Mouse (Mus musculus) bone marrow macrophage, adult 2 months (primary cell): Measurements from ENCODE around the gene Tbc1d20. TPM values are rescaled to one million over a fixed set of nuclear protein-coding genes. Genes with fewer than 3 reads are reported as not detected.

ENCODE experiments used
- H3K27ac ChIP-seq: 2 replicates; pipeline ENCODE4 v1.5.1; 2012; ENCODE audit warnings: low read depth, low read length; ENCODE audit not compliant: insufficient read depth
- H3K4me1 ChIP-seq: 2 replicates; pipeline ENCODE4 v1.6.1; 2012; ENCODE audit warnings: low read length; ENCODE audit not compliant: control insufficient read depth, insufficient read depth
- H3K4me3 ChIP-seq: 2 replicates; pipeline ENCODE4 v1.5.1; 2012; ENCODE audit warnings: mild to moderate bottlenecking, low read length, moderate library complexity; ENCODE audit not compliant: insufficient read depth
- CTCF ChIP-seq: IDR thresholded peaks from 2 replicates; pipeline ENCODE4 v1.5.1; 2012; ENCODE audit warnings: low read depth, mild to moderate bottlenecking, low read length, moderate library complexity
- POLR2A ChIP-seq: IDR thresholded peaks from 2 replicates; pipeline ENCODE4 v1.6.1; 2012; ENCODE audit warnings: mild to moderate bottlenecking, low read depth, low read length, borderline replicate concordance
- polyA plus RNA-seq: library from polyadenylated mRNA; stranded (reverse); fragments of >200 nt; gene quantifications from 2 replicates; pipeline ENCODE4 v1.2.4, GENCODE M21; 2012; ENCODE audit not compliant: missing spikeins, insufficient read depth, insufficient read length

The Tbc1d20 gene
- polyA plus RNA-seq, 1 experiment: 63.6 TPM

DNA sequence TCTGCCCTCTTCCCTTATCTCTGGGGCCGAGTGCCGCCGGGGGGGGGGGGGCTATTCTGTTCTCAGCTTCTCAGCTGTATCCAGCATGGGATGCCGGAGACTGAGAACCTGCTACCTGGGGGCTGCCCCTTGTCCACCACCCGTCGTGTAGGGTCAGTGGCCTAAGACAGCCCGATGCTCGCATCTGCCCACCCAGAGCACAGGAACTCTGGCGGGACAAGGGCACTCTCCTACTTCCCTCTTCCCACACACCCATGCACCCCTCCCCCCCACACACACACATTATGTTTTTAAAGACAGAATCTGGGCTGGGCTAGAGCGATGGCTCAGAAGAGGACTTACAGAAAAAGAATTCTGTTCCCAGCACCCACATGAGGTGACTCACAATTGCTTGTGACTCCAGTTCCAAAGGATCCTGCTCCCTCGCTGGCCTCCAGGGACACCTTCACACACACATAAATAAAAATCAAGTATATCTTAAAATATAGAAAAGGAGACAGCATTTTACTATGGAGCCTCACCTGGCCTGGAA, 41.7 kb downstream of the Tbc1d20 start:
- Histone ChIP-seq H3K4me1 (peaks cover 9% of the 10 kb centered on the region), H3K27ac (no peak overlapping the region), H3K4me3 (no peak overlapping the region)
- TF ChIP-seq POLR2A (no peak), CTCF (no peak)

DNA sequence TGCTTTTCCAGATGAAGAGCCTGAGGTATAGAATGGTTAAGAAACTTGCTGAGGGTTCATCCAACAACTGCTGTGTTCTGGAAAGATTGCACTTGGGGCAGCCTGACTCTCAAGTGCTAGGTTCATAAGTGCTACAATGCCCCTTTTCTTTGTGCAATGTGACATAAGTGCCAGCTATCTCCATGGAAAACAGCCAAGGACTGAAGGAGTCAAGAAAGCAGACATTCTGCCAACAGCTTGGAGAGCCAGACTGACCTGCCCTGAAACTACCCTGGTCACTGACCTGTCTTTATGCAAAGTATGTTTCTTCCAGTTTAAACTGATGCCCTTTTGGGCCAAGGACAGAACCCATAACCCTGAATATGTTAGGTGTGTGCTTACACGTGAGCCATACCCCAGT, 43.2 kb downstream of the Tbc1d20 start:
- H3K4me1 ChIP-seq: no peaks in the 10 kb centered on the region; the same call in 1 of the 2 replicates
- TF ChIP-seq CTCF (no peak), POLR2A (no peak)
- H3K4me3 ChIP-seq: no peak overlapping the region
- no peak overlapping the region for H3K27ac ChIP-seq

DNA sequence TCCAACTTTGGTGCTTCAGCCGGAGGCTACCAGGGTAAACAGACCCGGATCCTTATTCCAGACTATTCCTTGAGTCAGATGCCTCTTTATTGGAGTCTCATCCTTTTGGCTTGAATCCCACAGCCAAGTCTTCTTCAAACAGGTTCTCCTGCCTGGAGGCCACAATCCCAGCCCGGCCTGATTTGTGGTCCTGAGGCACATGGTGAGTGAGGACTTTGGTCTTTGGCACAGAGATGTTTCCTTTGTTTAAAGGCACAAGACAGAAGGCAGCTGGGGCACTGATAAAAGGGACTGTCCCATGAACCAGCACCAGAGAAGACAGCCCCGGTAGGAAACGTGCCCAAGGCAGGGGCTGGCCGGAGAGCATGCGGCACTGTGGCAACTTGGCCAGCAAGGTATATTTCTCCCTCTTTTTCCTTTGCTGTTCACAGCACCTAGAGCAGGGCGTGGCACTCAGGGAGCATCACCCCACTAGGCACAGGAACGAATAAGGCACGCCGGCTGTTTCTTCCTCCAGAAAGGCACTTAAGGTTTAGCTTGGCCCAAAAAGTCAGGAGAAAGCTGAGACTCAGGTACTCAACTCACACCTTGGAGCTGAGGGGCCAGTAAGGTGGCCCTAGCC, 44.1 kb downstream of the Tbc1d20 start:
- no peak for TF ChIP-seq POLR2A
- no peak for TF ChIP-seq CTCF
- Histone ChIP-seq H3K4me3 (no peak overlapping the region), H3K4me1 (no peaks in the 10 kb centered on the region; the same call in 1 of the 2 replicates), H3K27ac (no peak overlapping the region)

DNA sequence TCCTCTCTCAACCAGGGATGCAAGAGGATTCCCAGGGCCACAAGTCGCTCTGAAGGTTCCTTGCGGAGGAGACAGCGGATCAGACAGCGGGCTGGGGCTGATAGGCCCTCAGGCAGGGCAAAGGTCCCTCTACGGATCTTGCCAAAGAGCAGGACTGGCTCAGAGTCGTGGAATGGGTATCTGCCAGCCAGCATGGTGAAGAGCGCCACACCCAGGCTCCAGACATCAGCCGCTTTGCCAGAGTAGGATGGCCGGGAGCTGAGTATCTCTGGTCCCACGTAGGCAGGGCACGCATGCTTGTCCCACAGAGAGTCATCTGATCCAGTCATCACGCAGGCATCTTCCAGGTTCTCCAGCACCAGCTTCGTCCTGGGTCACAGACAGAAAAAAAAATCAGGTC, 44.7 kb downstream of the Tbc1d20 start:
- TF ChIP-seq CTCF: no peak
- no peak for TF ChIP-seq POLR2A
- no peaks in the 10 kb centered on the region; the same call in 1 of the 2 replicates for H3K4me1 ChIP-seq
- H3K4me3 ChIP-seq: no peak overlapping the region
- H3K27ac ChIP-seq: no peak overlapping the region

DNA sequence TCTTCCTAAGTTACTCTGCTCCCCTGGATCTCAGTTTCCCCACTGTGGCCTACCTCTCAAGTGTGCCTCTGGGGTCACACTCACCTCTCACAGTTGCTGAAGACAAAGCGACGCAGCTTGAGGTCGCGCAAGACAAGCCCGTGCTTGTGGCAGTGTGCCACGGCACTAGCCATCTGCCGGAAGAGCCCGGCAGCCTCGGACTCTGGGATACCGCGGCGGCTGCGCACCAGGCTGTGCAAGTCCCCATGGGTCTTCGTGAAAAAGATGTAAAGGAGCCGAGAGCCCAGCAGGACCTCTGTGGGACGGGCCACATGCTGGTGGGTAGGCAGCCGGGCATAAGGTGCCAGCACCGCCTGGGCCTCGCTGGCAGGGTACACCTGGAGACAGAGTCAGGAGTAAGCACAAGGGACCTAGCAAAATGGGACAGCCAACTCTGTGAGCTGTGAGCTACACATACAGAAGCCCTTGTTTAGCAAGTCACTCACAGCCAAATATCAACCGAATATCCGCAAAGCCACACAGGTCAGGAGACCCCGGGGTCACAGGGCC, 46.1 kb downstream of the Tbc1d20 start:
- Histone ChIP-seq H3K27ac (no peak overlapping the region), H3K4me3 (no peak overlapping the region), H3K4me1 (peaks cover 6% of the 10 kb centered on the region)
- no peak for TF ChIP-seq CTCF
- no peak for TF ChIP-seq POLR2A

DNA sequence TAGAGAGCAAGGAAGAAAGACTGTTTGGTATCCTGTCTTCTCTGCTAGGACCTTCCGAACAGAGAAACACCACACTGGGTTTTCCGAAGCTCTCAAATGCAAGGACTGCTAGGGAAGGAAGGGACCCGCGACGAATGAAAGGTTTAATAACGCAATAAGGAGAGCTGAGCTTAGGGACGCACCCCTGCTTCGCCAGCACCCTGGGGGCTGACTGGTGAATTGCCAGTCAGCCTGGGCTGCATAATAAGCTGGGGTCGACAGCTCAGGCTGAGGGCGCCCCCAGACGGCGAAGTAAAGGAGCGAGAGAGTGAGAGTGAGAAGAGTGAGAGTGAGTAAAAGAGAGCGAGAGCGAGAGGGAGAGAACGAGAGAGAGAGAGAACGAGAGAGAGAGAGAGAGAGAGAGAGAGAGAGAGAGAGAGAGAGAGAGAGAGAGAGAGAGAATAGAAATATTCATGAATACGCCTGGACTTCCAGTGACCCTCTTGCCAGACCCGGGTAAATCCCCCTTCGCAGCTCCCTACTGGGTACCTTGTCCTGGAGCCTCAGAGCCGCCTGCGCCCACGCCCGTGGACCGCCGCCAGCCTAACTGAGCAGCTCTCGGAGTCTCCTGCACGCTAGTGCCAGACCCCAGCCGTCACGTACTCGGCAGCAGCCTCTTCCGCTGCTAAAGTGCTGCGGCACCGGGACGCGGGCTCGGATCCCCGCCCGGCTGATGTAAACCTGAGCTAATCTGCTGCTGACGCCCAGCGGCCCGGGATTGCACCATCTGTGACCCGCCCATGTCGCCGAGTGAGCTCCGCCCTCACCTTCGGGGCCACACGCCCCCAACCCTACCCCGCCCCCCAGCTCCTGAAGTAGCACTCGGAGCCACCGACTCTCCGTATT, 49.9 kb downstream of the Tbc1d20 start, which contains the start of gene Trib3:
Gene Trib3 (minus strand): TSS at position 704 of the 885 bp plus-strand sequence.
- TF ChIP-seq CTCF: no peak
- TF ChIP-seq POLR2A: no peak
- Histone ChIP-seq H3K27ac (no peak within 1 kb of the TSS), H3K4me1 (peaks cover 19% of the 10 kb centered on the region)

DNA sequence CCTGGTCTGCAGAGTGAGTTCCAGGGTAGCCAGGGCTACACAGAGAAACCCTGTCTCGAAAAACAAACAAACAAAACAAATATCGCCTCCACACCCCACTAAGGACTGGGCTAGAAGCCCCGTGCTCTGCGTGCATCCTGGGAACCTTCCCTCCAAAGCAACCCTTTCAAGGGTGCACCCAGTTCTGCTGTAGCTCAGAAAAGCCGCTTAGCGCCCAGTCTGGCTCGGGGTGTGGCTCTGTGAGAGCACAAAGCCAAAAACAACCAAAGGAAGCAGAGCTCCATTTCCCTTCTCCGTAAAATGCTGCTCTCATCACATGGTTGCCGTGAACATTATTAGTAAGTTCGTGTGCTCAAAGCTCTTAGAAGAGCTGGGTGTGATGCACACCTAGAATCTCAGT, 50.7 kb downstream of the Tbc1d20 start:
- TF ChIP-seq POLR2A (no peak), CTCF (no peak)
- Histone ChIP-seq H3K4me3 (peak overlapping the region; percentile 82), H3K4me1 (peaks cover 23% of the 10 kb centered on the region), H3K27ac (no peak overlapping the region)

More for the DNA sequence above, 49.9 kb downstream of the Tbc1d20 start, which contains the start of gene Trib3:
- H3K4me3 ChIP-seq: peak within 1 kb of the TSS; percentile 82

DNA sequence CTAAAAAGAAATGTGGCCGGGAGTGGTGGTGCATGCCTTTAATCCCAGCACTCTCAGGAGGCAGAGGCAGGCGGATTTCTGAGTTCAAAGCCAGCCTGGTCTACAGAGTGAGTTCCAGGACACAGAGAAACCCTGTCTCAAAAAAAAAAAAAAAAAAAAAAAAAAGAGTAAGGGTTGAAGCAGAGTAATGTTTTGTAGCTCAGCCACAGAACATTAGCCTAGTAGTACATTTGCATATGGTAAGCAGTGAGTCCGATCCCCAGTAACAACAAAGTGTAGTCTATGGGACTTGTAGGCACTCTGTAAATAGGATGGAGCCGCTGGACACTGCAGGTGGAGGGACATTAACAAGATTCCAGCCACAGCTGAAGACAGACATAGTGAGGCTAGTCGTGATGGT, 51.3 kb downstream of the Tbc1d20 start:
- Histone ChIP-seq H3K4me3 (no peak overlapping the region), H3K27ac (no peak overlapping the region), H3K4me1 (peaks cover 29% of the 10 kb centered on the region)
- TF ChIP-seq POLR2A (no peak), CTCF (no peak)

DNA sequence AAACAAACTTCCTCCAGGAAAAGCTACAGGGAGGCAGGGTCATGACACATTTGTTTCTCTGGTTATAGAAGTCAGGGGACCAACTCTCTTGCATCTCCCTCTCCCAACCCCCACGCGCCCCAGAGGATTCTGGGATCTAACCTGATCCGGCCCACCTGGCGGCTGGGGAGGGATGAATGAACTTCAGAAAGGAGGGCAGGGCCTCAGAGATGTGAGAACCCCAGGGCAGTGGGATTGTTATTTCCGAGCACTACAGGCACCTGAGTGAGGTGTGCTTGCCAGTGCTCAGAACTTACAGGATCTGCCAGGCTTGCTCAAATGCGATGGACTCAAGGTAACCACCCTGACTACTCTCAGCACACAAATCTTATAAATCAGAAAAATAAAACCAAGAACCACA, 51.8 kb downstream of the Tbc1d20 start:
- Histone ChIP-seq H3K4me3 (no peak overlapping the region), H3K27ac (no peak overlapping the region), H3K4me1 (peaks cover 31% of the 10 kb centered on the region)
- no peak for TF ChIP-seq CTCF
- no peak for TF ChIP-seq POLR2A
